Mouse (Mus musculus) G1E (cell line): ENCODE measurements around the gene Caly. TPM values are rescaled to one million over a fixed set of nuclear protein-coding genes. Genes with fewer than 3 reads are reported as not detected.
A peak's percentile ranks its signal among the peaks of the same experiment; 100 is the strongest.

Experiments
- ATAC-seq: 2 replicates; pipeline ENCODE4 v1.8.0; 2016; ENCODE audit warnings: mild to moderate bottlenecking; ENCODE audit not compliant: insufficient number of reproducible peaks, poor library complexity, low FRiP score, severe bottlenecking; ENCODE audit errors: extremely low read depth
- DNase-seq: peaks from one replicate; pipeline ENCODE4 v3.0.0; 2012; ENCODE audit warnings: low spot score
- H3K27me3 ChIP-seq: 2 replicates; pipeline ENCODE4 v1.6.1; 2012; ENCODE audit warnings: mild to moderate bottlenecking, low read length, inconsistent platforms; ENCODE audit not compliant: insufficient read depth
- H3K36me3 ChIP-seq: replicated peaks from 2 replicates; pipeline ENCODE3; 2012; ENCODE audit warnings: mild to moderate bottlenecking, inconsistent platforms
- H3K4me1 ChIP-seq: 2 replicates; pipeline ENCODE4 v1.6.1; 2012; ENCODE audit warnings: low read depth, low read length, inconsistent platforms, mixed read lengths; ENCODE audit not compliant: insufficient read depth
- H3K4me3 ChIP-seq: 2 replicates; pipeline ENCODE4 v1.5.1; 2012; ENCODE audit warnings: low read depth, mild to moderate bottlenecking, inconsistent platforms, low read length, moderate library complexity, mixed read lengths
- H3K9me3 ChIP-seq: replicated peaks from 2 replicates; pipeline ENCODE4 v1.6.1; 2012; ENCODE audit warnings: inconsistent platforms
- CTCF ChIP-seq: IDR thresholded peaks from 2 replicates; pipeline ENCODE4 v1.5.1; 2012; ENCODE audit warnings: low read depth, low read length, inconsistent platforms, mixed read lengths
- GATA1 ChIP-seq: IDR thresholded peaks from 2 replicates; pipeline ENCODE4 v1.6.1; 2012; ENCODE audit warnings: borderline replicate concordance, low read length, inconsistent platforms, mixed read lengths
- GATA2 ChIP-seq: IDR thresholded peaks from 2 replicates; pipeline ENCODE4 v1.6.1; 2012; ENCODE audit warnings: low read depth, low read length, inconsistent platforms, borderline replicate concordance
- POLR2AphosphoS5 ChIP-seq: IDR thresholded peaks from 2 replicates; pipeline ENCODE4 v1.6.1; 2012; ENCODE audit warnings: low read depth, low read length, inconsistent platforms; ENCODE audit not compliant: insufficient replicate concordance
- TAL1 ChIP-seq: conservative IDR thresholded peaks from 2 replicates; pipeline ENCODE4 v1.6.1; 2012; ENCODE audit warnings: low read depth, low read length, inconsistent platforms, mixed read lengths
- polyA plus RNA-seq: library from polyadenylated mRNA; stranded (reverse); fragments of >175 nt; gene quantifications from 2 replicates; pipeline ENCODE4 v1.2.3, GENCODE M21; 2012
- total RNA-seq, 2 experiments: library from RNA; stranded (forward) in 1 of 2; stranded (reverse) in 1 of 2; fragments of 200-1000 nt in 1 of 2; fragments of >200 nt in 1 of 2; fragmentation: Nextera tagmentation in 1 of 2; gene quantifications; 2 replicates each; pipeline ENCODE4 v1.2.3; 2014 to 2017

Caly gene
- total and polyA plus RNA-seq, 3 experiments, result not detected

GRCm38 (mm10) chr7:140094954-140095353 is 12.6 kb upstream of the Caly start:
- TF ChIP-seq POLR2AphosphoS5, result no peak
- TF ChIP-seq GATA1, result no peak
- no peak for TF ChIP-seq GATA2
- TF ChIP-seq TAL1, result no peak
- no peak for TF ChIP-seq CTCF
- H3K36me3 ChIP-seq, result peaks cover 6% of the 10 kb centered on the region
- no peak for DNase-seq
- H3K4me3 ChIP-seq, result no peak overlapping the region
- no peaks in the 10 kb centered on the region for H3K4me1 ChIP-seq
- peaks cover 17% of the 10 kb centered on the region for H3K27me3 ChIP-seq
- no peak for ATAC-seq
- H3K9me3 ChIP-seq, result no peaks in the 10 kb centered on the region

GRCm38 (mm10) chr7:140092924-140093528 is 10.7 kb upstream of the Caly start, which contains the start of gene Prap1:
Prap1 (plus strand) TSS chr7:140093395.
- no peaks in the 10 kb centered on the region for H3K9me3 ChIP-seq
- H3K27me3 ChIP-seq, result peaks cover 19% of the 10 kb centered on the region
- ATAC-seq, result no peak
- TF ChIP-seq CTCF, result no peak
- no peak for TF ChIP-seq TAL1
- TF ChIP-seq POLR2AphosphoS5, result no peak
- no peak for TF ChIP-seq GATA2
- no peak for TF ChIP-seq GATA1
- H3K4me3 ChIP-seq, result no peak within 1 kb of the TSS
- H3K4me1 ChIP-seq, result no peaks in the 10 kb centered on the region
- no peaks in the 10 kb centered on the region for H3K36me3 ChIP-seq
- DNase-seq, result no peak

GRCm38 (mm10) chr7:140090601-140091000 is 8.3 kb upstream of the Caly start:
- Histone ChIP-seq H3K4me3 (no peak overlapping the region), H3K4me1 (no peaks in the 10 kb centered on the region), H3K9me3 (no peaks in the 10 kb centered on the region), H3K36me3 (no peaks in the 10 kb centered on the region), H3K27me3 (peaks cover 17% of the 10 kb centered on the region)
- ATAC-seq (no peak), DNase-seq (no peak)
- TF ChIP-seq CTCF (no peak), GATA1 (no peak), TAL1 (no peak), POLR2AphosphoS5 (no peak), GATA2 (no peak)

GRCm38 (mm10) chr7:140081408-140082241 is 723 bp downstream of the Caly start:
- H3K4me1 ChIP-seq, result peaks cover 13% of the 10 kb centered on the region
- no peak overlapping the region for H3K4me3 ChIP-seq
- DNase-seq, result no peak
- TF ChIP-seq TAL1 (no peak), GATA2 (no peak), CTCF (no peak), GATA1 (no peak), POLR2AphosphoS5 (no peak)
- no peak for ATAC-seq
- no peaks in the 10 kb centered on the region for H3K9me3 ChIP-seq
- no peaks in the 10 kb centered on the region for H3K36me3 ChIP-seq
- peaks cover 33% of the 10 kb centered on the region for H3K27me3 ChIP-seq

- H3K4me3 ChIP-seq, result no peak overlapping the region
- peaks cover 33% of the 10 kb centered on the region for H3K27me3 ChIP-seq
- ATAC-seq (no peak), DNase-seq (no peak)
- TF ChIP-seq CTCF, result no peak
- no peak for TF ChIP-seq POLR2AphosphoS5
- no peak for TF ChIP-seq GATA1
- TF ChIP-seq TAL1, result no peak
- no peak for TF ChIP-seq GATA2
- H3K9me3 ChIP-seq, result no peaks in the 10 kb centered on the region
- peaks cover 13% of the 10 kb centered on the region for H3K4me1 ChIP-seq
- H3K36me3 ChIP-seq, result no peaks in the 10 kb centered on the region
Observed at GRCm38 (mm10) chr7:140080503-140081156, 1.7 kb downstream of the Caly start.

GRCm38 (mm10) chr7:140078711-140079110 is 3.6 kb downstream of the Caly start:
- H3K4me3 ChIP-seq, result no peak overlapping the region
- peaks cover 29% of the 10 kb centered on the region for H3K27me3 ChIP-seq
- ATAC-seq, result peak; percentile 40
- H3K36me3 ChIP-seq, result no peaks in the 10 kb centered on the region
- peaks cover 13% of the 10 kb centered on the region for H3K4me1 ChIP-seq
- no peaks in the 10 kb centered on the region for H3K9me3 ChIP-seq
- DNase-seq, result peak; percentile 44
- TF ChIP-seq CTCF (peak; percentile 56), GATA2 (no peak), GATA1 (no peak), POLR2AphosphoS5 (no peak), TAL1 (no peak)
